Mouse (Mus musculus) c-Kit-positive CD71-negative TER-119-negative erythroid progenitor cells, embryonic 14.5 days (primary cell): ENCODE data around the gene Nip7.
"Not testable (repeated sequence)": the region's sequence is repeated elsewhere in the genome, so short reads cannot be mapped to it uniquely, and the experiment has no call there.

Experiments used
- DNase-seq: peaks from one replicate; pipeline ENCODE4 v3.0.0-alpha.2; 2013; ENCODE audit warnings: low read depth

Nip7 gene

DNA sequence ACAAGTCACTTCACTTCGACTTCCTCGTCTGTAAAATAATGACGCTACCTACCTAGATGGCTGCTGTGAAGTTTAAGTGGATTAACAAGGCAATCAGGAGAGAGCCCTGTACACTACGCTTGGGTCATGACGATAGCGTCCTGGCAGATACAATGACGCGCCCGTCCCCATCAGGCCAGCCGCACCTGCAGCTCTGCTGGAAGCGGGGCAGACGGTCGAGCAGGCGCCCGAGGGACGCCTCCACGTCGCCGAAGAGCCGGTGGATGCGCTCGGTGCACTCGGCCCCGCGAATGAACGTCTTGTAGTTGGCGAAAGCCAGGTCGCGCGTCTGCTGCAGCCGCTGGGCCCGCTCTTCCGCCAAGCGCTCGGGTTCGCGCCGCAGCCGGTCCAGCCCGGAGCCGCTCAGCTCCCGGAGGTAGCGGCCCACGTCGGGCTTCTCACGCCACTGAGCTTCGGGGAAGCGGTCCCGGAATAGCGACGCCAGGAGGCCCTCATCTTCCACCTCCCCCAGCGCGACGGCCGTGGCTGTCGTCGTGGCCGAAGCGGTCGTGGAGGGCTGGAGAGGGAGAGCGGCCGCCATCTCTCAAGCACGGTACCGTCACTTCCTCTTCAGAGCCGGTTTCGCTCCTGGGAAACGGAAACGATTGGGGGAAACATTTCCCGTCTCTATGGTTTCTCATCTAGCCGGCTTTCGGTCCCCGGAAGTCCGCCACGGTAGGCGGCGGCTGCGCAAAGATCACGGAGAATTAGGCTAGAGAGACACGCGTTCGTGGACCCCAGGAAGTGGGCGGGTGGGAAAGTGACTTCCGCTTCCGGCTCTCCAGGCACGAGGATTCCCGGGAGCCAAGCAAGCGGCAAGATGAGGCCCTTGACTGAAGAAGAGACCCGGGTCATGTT is at the start of gene Nip7, which contains the start of gene Cog8:
Gene Nip7 (plus strand): TSS at position 802 of the 897 bp plus-strand sequence.
Gene Cog8 (minus strand): TSS at position 614 of the 897 bp plus-strand sequence.
- DNase-seq = peak; percentile 95

DNA sequence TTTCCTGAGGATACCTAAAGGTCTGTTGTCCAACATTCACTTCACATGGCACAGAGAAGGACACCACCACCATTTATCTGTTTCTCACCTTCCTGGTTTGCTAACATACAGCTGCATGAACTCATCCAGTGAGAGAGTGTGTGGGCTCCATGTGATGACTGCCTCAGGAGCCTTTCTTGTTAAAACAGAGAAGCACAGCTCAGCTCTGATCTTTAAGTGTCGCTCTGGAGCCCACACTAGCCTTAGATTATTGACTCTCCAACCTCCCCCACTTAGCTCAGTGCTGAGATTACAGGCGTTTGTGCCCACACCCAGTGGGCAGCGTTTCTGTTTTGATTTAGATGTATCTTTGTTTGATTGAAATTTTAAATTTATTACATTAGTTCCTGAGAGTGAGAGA is 48.9 kb upstream of the Nip7 start:
- no peak for DNase-seq

DNA sequence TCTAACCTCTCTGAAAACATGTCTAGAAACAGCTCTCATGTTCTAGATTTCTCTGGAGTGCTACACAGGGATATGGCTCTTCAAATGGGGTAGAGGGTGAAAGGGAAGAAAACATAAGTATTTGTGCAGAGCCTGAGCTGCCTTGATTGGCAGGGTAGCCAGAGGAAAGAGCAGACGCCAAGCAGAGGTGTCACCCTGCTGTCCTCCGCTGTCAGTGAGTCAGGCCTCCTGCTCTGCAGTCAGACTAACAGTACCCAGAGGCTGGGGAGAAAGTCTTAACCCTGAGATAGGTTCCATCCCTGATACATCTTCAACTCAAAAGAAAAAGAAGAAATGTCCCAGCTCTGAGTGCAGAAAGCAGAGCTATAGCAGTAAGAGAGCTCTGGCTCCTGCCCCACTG is 44.0 kb upstream of the Nip7 start:
- DNase-seq = no peak

DNA sequence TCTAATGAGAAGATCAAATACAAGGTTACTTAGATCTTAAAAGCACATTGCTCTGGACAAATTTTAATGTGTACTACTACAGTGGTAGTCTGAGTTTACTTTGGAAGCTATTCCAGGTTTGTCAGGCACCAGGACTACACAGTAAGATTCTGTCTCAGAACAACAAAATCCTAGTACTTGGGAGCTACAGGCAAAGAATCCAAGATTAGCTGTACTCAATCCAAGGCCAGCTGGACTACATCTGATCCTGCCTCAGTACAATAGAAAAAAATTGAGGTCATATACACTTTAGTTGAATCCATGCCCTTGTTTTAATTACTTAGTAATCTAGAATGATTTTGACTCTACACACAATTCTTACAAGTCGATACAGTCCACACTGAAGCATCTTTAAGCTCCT is 41.8 kb upstream of the Nip7 start:
- no peak for DNase-seq

DNA sequence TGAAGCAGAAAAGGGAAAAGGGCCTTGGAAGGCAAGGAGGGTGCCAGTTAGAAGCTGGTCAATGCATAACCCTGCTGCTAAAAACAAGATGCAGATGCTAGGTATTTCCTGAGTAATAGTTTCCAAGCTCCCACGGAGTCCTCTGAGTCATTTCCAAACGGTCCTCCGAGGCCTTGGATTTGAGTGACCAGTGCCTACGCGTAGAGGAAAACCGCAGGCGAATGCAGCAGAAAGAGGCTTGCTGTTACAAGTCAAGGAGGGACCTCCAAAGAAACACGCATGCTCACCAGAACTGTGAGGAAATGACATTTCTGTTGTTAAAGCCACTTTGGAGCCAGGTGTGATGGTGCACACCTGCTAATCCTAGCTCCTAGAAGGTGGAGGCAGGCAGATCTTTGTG is 33.2 kb upstream of the Nip7 start:
- DNase-seq = no peak

DNA sequence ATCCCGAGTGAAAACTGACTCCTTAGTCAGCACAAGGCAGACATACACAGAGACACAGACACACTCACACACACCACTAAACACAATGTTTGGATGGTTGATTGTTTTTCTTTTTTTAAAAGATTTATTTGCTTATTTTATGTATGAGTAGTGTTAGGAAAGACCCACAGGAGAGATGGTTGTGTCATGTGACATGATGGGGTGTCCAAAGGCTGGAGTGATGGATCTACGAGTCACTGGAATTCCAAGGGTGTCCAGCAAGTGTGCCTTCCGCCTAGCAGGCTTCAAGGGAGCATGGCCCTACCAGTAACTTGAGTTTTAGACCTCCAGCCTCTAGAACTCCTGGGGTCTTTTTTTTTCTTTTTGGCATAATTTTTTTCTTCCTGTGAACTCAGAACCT is 27.4 kb upstream of the Nip7 start:
- no peak for DNase-seq

DNA sequence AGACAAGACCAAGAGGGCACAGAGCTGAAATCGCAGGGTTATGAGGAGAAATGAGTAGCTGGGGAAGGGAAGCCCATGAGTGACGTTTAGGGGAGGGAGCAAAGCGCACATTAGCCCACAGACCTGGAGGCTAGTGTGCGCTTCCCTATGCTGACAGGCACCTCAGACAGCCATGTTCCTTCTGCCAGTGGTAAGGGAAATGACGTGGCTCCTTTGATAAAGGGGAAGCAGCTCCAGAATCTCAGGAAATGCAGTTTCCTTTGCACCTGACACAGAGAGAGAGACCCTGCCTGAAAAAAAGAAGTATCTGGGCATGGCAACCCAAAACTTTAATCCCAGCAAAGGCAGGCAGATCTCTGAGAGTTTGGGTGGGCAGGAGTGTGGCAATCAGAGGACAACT is 26.6 kb upstream of the Nip7 start:
- no peak for DNase-seq

DNA sequence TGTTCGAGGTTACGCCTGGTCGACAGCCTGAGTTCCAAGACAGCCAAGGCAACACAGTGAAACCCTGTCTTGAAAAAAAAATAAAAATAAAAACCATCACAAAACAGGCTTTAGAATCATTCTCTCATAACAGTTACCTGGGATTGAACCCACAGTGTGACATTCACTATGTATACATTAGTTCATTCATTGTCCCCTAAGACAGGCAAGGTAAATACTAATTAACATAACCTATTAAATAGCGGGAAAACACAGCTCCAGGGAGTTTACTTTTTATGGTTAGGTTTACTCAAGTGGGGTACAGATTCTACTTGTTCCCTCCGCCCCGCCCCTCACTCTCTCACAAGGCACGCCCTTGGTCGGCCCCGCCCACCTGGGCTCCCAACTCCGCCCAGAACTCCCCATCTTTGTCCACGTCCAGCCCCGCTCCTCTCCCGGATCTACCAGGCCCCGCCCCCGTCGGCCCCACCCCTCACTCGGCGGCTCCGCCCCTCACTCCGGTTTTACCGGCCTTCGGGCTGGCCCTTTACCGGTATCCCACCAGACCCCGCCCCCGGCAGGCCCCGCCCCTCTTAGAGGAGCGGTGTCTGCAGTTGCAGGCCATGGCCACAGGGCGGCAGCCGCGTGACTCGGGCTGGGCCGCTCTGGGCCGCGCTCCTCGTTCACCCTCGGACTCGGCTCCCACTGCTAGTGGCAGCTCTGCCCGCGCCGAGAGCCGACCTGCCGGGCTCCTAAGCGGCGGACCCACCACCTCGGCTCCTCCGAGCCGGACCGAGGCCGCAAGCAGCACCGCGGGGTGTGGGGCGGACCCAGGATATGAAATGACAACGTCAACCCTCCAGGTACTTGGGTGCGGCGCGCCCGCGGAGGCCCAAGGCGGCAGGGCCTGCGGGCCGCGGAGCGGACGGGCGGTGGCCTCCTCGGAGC is 25.8 kb upstream of the Nip7 start, which contains the start of gene Vps4a:
Gene Vps4a (plus strand): TSS at position 573 of the 927 bp plus-strand sequence.
- peak; percentile 85 for DNase-seq

DNA sequence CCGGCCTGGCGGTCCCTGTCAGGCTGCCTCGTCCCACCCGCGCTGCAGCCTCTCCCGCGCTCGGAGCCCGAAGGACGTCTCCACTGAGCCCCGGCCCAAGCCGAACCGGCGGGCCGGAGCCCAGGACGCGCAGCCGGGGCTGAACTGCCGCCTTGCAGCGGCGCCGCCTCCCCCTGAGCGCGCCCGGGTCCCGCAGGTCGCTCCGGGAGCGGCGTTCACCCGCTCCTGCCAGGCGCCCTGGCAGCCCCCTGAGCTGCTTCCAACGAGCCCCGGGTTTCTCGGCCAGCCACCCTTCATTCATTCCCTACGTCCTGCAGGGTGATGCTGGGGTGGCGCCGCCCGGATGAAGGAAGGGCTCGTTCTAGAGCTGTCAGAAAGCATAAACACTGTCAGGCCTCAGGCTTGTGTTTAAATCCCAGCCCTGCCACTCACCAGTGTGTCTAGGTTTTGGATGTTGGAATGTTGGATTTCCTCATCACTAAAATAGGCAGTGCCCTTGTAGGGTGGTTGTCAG is 25.0 kb upstream of the Nip7 start:
- DNase-seq = no peak

DNA sequence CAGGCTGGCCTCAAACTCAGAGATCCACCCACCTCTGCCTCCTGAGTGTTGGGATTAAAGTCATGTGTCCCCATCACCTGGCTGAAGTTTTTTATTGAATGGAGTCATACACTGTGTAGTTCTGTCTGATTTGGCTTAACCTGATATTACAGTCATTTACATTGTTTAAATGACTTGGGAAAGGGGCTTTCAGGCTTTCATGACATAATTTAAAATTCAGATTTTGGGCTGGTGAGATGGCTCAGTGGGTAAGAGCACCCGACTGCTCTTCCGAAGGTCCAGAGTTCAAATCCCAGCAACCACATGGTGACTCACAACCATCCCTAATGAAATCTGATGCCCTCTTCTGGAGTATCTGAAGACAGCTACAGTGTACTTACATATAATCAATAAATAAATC is 23.1 kb upstream of the Nip7 start:
- DNase-seq = not testable (repeated sequence)

DNA sequence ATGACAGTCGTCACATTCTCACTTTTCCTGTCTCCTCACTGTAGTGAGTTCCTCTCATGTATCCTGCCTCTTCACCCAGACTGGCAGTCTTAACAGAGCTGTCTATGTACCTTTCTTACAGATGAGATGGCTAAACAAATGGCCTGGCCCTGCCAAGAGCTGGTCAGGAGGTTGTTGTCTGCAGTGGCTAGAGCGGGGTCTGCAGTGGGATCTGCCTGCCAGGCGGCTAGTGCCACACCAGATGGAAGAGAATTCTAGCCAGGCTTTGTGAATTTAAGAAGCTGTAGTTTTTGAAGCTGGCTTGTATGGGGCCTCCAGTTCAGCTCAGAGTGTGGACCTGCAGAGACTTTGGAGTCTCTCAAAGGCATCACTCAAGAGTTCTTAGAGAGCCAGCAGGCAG is 21.0 kb upstream of the Nip7 start:
- DNase-seq = no peak

DNA sequence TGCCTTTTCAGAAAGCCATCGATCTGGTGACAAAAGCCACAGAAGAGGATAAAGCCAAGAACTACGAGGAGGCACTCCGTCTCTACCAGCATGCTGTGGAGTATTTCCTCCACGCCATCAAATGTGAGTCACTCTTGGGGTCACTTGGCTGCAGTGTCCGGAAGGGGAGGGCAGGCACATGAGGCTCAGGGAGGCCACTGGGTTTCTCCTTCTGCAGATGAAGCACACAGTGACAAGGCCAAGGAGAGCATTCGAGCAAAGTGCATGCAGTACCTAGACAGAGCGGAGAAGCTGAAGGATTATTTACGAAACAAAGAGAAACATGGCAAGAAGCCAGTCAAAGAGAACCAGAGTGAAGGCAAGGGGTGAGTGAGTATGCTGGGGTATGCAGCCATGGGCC is 20.1 kb upstream of the Nip7 start:
- no peak for DNase-seq

DNA sequence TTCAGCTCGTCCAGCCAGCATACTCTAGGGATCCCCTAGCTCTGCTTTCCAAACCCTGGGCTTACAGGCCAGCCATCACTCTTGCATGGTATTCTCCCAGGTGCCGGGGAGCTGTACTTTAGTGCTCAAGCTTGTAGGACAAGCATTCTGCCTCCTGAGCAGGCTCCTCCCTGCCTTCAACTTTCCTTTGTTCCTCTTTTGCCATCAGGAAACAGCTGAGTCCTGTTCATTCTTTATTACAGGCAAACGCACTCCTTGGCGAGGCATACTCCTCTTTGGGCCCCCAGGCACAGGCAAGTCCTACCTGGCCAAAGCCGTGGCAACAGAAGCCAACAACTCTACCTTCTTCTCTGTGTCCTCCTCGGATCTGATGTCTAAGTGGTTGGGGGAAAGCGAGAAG is 16.0 kb upstream of the Nip7 start:
- no peak for DNase-seq

DNA sequence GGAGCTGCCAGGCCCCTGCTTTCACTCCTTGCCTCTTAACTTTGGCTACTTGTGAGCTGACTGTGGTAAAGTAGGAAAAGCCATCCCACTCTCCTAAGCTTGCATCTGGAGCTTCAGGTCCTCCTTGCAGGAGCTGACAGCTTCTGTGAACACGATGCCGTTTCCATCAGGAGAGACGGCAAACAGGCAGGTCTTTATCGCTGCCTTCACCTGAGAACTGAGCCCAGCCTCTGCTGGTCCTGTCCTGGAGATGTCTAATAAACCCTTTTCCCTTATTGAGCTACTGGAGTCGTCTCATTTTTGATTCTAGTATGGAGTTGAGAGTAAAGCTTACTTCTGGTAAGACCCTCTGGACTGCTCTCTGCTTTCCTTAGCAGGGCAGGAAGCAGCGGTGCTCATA is 11.2 kb upstream of the Nip7 start:
- no peak for DNase-seq

DNA sequence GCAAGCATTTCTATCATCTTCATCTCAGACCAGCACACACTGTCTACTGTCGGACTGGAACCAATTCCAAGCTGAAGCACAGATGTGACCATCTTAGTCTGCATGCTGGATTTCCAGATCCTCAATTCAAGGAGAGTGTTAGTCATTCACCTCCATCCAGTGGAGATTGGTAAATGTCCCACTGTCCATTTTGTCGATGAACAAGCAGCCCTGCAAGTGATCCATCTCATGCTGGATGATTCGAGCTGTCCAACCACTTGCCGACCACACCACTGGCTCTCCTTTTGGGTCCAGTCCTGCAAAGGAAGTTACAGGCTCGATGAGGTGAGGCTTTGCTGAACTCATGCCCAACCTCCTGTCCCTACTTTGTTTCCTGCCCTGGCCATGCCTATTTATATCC is 9.7 kb upstream of the Nip7 start:
- no peak for DNase-seq

DNA sequence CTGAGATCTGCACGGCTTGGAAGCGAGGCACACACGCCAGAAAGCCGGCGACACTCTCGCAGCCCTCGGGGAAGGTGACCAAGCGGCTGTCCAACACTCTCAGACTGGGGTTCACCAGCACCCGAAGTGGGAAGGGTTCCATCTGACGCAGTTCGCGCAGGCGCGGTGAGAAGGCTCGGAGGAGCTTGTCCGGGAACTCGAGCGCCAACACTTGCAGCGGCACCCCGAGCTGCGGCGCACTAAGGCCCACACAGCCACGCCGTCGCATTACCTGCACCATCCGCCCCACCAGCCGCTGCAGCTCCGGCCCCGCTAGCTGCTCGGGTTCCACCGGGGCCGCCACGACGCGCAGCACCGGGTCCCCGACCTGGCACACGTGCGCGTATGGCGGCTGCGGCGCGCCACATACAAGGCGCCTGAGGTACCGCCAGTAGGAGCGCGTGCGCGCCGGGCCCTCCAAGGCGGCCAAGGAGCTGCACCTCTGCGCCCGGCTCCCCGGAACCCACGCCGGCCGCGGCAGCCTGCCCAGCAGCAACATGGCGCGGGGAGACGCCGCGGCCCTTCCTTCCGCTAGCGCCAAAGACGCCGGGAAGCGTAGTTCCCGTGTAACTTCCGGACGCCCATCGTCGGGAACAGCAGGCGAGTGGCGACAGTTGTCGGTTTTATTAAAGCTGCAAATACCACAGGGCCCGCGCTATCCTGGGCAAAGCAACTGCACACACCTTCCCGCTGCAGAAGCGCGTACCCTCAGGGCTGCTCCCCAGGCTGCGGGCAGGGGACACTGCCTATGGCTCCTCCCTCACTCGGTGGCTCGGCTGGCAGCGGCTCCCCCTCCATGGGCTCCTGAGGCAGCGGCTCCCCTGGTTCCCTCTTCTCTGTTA is 8.4 kb upstream of the Nip7 start, which contains the start of gene Pdf:
Gene Pdf (minus strand): TSS at position 554 of the 881 bp plus-strand sequence.
- DNase-seq = peak; percentile 64

DNA sequence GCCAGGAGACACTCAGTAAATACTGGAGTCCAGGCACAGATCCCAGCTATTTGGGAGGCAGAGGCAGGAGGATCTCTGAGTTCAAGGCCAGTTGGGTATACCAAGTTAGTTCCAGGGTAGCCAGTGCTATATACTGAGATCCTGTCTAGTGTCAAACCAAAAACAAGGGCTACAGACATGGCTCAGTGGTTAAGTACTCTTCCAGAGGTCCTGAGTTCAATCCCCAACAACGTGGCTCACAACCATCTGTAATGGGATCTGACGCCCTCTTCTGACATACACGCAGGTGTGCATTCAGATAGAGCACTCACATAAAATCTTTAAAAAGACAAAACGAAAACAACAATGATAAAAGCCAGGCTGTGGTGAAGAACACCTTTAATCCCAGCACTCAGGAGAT is 7.2 kb upstream of the Nip7 start:
- DNase-seq = no peak

DNA sequence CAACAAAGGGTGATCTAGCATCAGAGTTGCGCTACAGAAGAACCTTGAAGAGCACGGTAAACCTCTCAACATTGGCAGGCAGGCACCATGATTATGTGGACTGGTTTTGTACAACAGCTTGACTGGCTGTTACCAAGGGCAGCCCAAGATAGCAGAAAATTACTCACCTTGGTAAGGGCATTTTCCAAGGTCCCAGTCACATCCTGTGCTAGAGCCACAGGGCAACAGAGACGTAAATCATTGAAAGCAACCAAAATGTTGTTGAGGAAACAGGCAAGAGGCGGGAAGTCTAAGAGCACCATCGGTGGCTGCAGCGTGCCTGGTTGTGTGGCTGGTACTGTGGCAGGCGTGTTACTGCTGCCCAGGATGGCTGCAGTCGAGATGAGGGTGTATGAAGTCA is 4.6 kb upstream of the Nip7 start:
- DNase-seq = no peak

DNA sequence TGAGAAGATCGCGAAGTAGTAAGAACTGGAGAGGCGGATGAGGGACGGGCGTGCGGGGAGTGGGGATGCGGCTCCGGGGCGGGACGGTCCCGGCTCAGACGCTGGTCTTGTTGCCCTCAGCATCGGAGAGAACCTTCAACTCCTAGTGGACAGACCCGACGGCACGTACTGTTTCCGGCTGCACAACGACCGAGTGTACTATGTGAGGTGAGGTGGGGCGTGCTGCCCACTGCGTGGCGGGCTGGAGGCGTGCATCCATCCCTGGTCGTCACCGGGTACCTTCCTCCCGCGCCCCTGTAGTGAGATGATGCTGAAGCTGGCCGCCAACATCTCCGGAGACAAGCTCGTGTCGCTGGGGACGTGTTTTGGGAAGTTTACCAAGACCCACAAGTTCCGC is 294 bp downstream of the Nip7 start:
- DNase-seq = peak; percentile 13

DNA sequence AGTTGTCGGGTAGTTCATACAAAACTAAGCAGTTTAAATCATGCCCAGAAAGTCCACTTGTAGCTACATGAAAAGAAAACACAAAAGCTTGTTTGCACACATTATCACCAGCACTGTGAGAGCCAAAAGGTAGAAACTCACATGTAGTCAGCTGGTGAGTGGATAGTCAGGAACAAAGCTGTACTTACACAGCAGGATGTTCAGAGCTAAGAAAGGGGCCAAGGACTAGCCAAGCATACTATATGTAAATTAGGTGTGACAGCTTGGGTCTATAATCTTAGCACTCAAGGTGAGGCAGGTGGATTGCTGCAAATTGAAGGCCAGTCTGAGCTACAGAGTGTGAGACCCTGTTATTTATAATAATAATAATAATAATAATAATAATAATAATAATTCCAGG is 5.9 kb downstream of the Nip7 start:
- no peak for DNase-seq
